Mouse (Mus musculus) embryo, embryonic 10.5 days (tissue): ENCODE results near the gene Fam78a.
"Not testable (repeated sequence)": the region's sequence is repeated elsewhere in the genome, so short reads cannot be mapped to it uniquely, and the experiment has no call there.

Experiments
- DNase-seq: peaks from one replicate; pipeline ENCODE4 v3.0.0-alpha.2; 2015; ENCODE audit warnings: low spot score

Gene Fam78a

DNA sequence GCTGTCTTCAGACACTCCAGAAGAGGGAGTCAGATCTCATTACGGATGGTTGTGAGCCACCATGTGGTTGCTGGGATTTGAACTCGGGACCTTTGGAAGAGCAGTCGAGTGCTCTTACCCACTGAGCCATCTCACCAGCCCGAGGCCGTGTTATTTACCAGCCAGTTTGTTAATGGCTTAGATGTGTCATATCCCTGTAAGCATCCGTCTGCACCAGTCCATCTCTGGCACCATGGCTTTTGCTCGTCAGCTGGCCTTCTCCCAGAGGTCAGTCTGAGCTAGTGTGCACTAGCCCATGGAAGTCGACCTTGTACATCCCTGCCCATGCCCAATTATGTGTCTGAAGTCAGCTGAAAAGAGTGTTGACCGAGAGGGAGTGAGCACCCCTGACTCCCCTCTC lies 44.0 kb downstream of the Fam78a start:
- DNase-seq: not testable (repeated sequence)

DNA sequence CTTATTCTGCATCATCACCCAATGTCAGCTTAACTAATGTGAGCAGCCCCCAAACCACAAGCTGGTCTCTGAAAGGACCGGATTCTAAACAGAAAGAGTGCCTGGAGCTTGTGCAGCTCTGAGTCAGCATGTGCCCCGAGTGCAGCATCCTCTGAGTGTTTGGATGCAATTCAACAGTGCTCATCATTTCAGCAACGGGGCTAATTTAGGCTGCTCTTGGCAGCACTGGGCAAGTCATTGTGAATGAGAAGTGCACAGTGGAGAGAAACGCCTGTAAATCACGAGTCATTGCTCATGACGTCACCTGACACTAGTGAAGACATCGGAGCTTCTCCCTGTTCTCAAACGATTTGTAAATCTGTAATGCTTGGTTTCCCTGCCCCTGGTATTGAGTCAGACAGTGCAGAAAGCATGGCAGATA lies 46.0 kb downstream of the Fam78a start:
- no peak for DNase-seq

DNA sequence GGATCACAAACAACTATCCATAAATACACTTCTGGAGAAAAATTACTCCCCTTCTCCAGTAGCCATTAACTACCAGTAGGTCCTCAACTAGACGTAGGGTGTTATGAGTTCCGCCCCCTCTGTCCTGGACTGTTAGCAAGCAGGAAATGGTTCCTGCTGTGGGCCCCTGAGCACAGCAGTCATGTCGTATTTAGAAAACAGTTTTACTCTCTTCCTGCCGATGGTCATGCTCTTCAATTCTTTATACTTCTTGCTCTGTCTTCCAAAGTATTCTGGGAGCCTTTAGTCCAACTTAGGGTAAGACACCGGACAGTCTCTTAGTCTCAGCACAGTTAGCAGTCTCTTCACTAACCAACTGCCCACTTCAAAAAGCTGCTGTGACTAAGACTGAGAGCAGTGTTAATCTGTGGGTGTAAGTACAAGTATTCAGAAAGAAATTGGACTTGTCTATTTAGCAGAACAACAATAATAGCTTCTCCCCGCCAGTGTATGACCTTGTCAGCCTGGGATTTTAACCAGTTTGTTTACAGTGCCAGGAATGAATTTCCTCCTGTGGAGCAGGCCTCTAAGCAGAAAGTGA lies 47.3 kb downstream of the Fam78a start:
- no peak for DNase-seq

- no peak for DNase-seq
These were observed 50.5 kb downstream of the Fam78a start for GRCm38 (mm10) chr2:32034206-32034605.

DNA sequence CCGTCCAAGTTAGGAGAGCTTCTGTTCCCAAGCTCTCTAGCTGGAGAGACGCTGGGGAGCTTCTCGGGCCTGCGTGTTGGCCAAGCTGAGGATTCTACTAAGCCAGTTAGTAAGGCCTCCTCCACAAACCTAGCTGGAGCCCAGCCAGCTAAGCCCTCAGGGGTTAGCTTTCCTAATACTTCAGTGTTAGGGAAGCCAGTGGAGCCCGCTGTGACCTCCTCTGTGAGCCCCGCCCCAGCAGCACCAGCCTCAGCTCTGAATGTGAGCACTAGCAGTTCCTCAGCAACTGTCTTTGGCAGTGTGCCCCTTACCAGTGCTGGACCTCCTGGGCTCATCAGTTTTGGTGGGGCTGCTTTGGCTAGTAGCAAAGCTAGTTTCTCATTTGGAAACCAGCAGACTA lies 51.2 kb downstream of the Fam78a start:
- DNase-seq: no peak

DNA sequence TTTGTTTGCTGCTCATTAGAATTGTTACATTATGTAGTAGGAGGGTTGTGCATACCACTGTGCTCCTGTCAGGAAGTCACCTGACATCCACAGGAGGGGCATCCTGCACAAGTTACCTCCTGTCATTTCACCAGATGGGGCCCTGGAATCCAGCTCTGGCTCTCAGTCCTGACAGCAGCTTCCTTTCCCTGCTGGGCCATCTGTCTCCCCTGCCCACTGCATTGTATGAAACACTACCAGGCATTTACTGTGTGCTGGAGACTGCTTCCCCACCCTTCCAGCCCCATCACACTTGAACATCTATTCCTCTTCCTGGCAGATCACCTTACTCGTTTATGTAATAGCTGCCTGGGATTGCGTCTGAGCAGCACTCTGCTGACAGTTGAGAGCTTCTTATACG lies 55.0 kb downstream of the Fam78a start:
- no peak for DNase-seq

GRCm38 (mm10) chr2:32024372-32024771 lies 60.3 kb downstream of the Fam78a start:
- DNase-seq: no peak

DNA sequence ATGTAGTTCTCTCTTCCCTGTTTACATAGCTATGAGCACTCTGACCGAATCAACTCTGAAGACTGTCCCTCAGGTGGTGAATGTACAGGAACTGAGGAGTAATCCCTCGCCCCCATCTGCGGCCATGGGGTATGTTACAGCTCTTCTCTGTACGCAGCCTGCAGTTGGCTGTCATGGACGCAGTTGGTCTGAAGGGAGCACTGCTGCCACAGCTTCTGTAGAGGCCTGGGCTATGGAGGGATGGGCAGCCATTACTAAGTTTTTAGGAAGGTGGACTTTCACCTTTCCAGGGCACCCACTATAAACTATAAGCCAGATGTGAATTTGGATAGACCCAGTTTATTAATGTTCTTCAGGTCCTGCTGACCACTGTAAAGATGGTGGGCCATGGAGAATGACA lies 64.4 kb downstream of the Fam78a start:
- DNase-seq: no peak

- no peak for DNase-seq
These were observed 65.0 kb downstream of the Fam78a start for GRCm38 (mm10) chr2:32019704-32020103.

GRCm38 (mm10) chr2:32008716-32009115 lies 75.9 kb downstream of the Fam78a start:
- DNase-seq: no peak

GRCm38 (mm10) chr2:32008311-32008710 lies 76.3 kb downstream of the Fam78a start:
- DNase-seq: no peak
